18 mouse cellular contexts compared by ENCODE assay signal in the genomic region with DNA sequence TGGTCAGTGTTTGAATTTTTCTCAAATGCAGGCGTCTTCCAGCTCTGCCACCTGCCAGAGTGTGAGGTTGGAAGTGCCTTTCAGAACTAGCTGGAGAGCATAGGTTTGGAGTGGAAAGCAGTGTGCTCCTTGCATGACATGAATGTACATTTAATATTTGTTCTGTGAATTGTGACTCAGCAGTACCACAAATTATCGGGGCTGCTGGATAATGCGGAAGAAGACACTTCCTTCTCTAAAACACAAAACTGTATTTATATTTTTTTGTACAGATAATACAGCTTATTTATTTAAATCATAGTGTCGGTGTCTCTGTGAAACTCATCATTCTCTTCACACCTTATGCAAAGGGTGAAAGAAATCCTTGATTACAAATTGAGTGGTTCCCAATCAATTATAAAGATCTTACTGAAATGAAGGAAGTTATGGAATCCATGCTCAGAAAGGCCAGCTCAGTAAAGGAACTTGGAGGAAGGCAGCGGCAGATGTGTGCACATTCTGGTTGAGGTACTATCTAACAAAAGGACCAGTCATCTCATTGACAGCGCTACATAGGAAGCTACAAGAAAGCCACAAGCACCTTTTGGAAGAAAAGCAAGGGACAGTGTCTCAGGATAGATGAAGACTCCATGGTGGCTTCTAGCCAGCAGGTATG.
DNase-seq lines count a peak whose midpoint lies in the region; ATAC-seq lines count a peak whose summit lies in the region.
"Had no signal": no experiment of that assay in that cellular context is flagged by ENCODE, and none has a peak within 500 bp of the region (broad histone marks: within the 10 kb centered on the region; RNA-seq: fewer than 3 reads in every experiment).

No protein-coding gene starts in this region.

- no peak overlapping the region for H3K27ac ChIP-seq in liver, embryonic 11.5 days (ENCODE audit: low read depth, low read length)
- no peak overlapping the region for H3K27ac ChIP-seq in liver, embryonic 12.5 days
- H3K27ac ChIP-seq: embryonic facial prominence, embryonic 10.5 days; embryonic facial prominence, embryonic 12.5 days; forebrain, embryonic 13.5 days; forebrain, embryonic 15.5 days had no signal

- no peak overlapping the region for H3K4me3 ChIP-seq in liver, embryonic 11.5 days (ENCODE audit: low read depth, low read length)
- H3K4me3 ChIP-seq in liver, embryonic 12.5 days = no peak overlapping the region
- H3K4me3 ChIP-seq: embryonic facial prominence, embryonic 10.5 days; embryonic facial prominence, embryonic 12.5 days; forebrain, embryonic 13.5 days; forebrain, embryonic 15.5 days had no signal

- peak; percentile 18 for DNase-seq in liver, embryonic 11.5 days (ENCODE audit: low spot score)
- peak; percentile 73 for DNase-seq in MEL-GATA-1-ER (ENCODE audit: extremely low read depth, low read depth)
- DNase-seq in testis, postnatal 10 days (ENCODE audit: low spot score) = no peak
- DNase-seq: adrenal gland, adult 2 months; adrenal gland, postnatal 10 days; adrenal gland, postnatal 25 days; cerebellum, adult 11-12 months; cerebellum, adult 2 months; cerebellum, adult 9-10 months; cerebellum, postnatal 10 days; cerebellum, postnatal 25 days; forebrain, postnatal 0 days had no signal

- H3K9me3 ChIP-seq in liver, embryonic 11.5 days (ENCODE audit: control insufficient read depth, low read length) = no peaks in the 10 kb centered on the region
- no peaks in the 10 kb centered on the region for H3K9me3 ChIP-seq in liver, embryonic 12.5 days (replicated peaks)
- H3K9me3 ChIP-seq: embryonic facial prominence, embryonic 10.5 days; embryonic facial prominence, embryonic 12.5 days; forebrain, embryonic 13.5 days; forebrain, embryonic 15.5 days had no signal

- H3K4me1 ChIP-seq in liver, embryonic 11.5 days (replicated peaks; ENCODE audit: control insufficient read depth, insufficient read depth, low read length) = no peaks in the 10 kb centered on the region
- 0 out of 2 replicates have a peak, but pooled peaks cover 6% of the 10 kb centered on the region for H3K4me1 ChIP-seq in liver, embryonic 12.5 days
- H3K4me1 ChIP-seq: forebrain, embryonic 15.5 days had no signal

- no peak overlapping the region for H3K9ac ChIP-seq in liver, embryonic 11.5 days (ENCODE audit: low read depth, low read length)
- no peak overlapping the region for H3K9ac ChIP-seq in liver, embryonic 12.5 days
- H3K9ac ChIP-seq: embryonic facial prominence, embryonic 12.5 days; forebrain, embryonic 13.5 days; forebrain, embryonic 15.5 days; forebrain, postnatal 0 days had no signal

- 73% methylated on average over 6 of the region's 6 CpGs for WGBS in liver, embryonic 11.5 days
- 61% methylated on average over 6 of the region's 6 CpGs for WGBS in liver, embryonic 12.5 days (ENCODE audit: insufficient replicate concordance)

- no peak for ATAC-seq in liver, embryonic 11.5 days (replicated peaks; ENCODE audit: low FRiP score)
- ATAC-seq in liver, embryonic 12.5 days = no peak
- ATAC-seq in megakaryocyte, adult 5-6 weeks (ENCODE audit: poor library complexity, severe bottlenecking) = no peak
- ATAC-seq: forebrain, embryonic 13.5 days; forebrain, embryonic 15.5 days; forebrain, postnatal 0 days had no signal

- no peaks in the 10 kb centered on the region for H3K36me3 ChIP-seq in liver, embryonic 11.5 days (ENCODE audit: control insufficient read depth, insufficient read depth, low read length)
- no peaks in the 10 kb centered on the region for H3K36me3 ChIP-seq in liver, embryonic 12.5 days
- H3K36me3 ChIP-seq: embryonic facial prominence, embryonic 10.5 days; forebrain, embryonic 15.5 days had no signal

- H3K27me3 ChIP-seq in liver, embryonic 11.5 days (replicated peaks; ENCODE audit: control insufficient read depth, insufficient read depth, low read length) = no peaks in the 10 kb centered on the region
- no peaks in the 10 kb centered on the region for H3K27me3 ChIP-seq in liver, embryonic 12.5 days (replicated peaks)
- H3K27me3 ChIP-seq: embryonic facial prominence, embryonic 12.5 days; forebrain, embryonic 13.5 days; forebrain, embryonic 15.5 days had no signal

- H3K4me2 ChIP-seq in liver, embryonic 11.5 days = no peak overlapping the region
- no peak overlapping the region for H3K4me2 ChIP-seq in liver, embryonic 12.5 days
- H3K4me2 ChIP-seq: embryonic facial prominence, embryonic 12.5 days; forebrain, embryonic 13.5 days; forebrain, embryonic 15.5 days had no signal
